Mouse (Mus musculus): ENCODE data around the gene Skint10. TPM values are rescaled to one million over a fixed set of nuclear protein-coding genes. Genes with fewer than 3 reads are reported as not detected.

The Skint10 gene
- not detected for polyA plus RNA-seq (2014; fragmentation: Illumina TruSeq; extraction: RNeasy Lipid Tissue Mini Kit (QIAGEN cat#74804); ENCODE audit: low read depth, low replicate concordance)

GRCm38 (mm10) chr4:112774766-112775165, at the start of gene Skint10:
TSS of gene Skint10 (minus strand) at chr4:112774866.

Other genes with a start within 250 kb of the Skint10 start
- not detected for gene Skint2, start 217.7 kb downstream of the Skint10 start, polyA plus RNA-seq (2014; fragmentation: Illumina TruSeq; extraction: RNeasy Lipid Tissue Mini Kit (QIAGEN cat#74804); ENCODE audit: low read depth, low replicate concordance)

All from kidney, adult 10 weeks (tissue).